Mouse (Mus musculus) cerebellum, adult 8-10 months (tissue): ENCODE data around the gene Pxmp4.

Experiments
- DNase-seq: peaks from one replicate; pipeline ENCODE4 v3.0.0; 2022

Pxmp4 gene

DNA sequence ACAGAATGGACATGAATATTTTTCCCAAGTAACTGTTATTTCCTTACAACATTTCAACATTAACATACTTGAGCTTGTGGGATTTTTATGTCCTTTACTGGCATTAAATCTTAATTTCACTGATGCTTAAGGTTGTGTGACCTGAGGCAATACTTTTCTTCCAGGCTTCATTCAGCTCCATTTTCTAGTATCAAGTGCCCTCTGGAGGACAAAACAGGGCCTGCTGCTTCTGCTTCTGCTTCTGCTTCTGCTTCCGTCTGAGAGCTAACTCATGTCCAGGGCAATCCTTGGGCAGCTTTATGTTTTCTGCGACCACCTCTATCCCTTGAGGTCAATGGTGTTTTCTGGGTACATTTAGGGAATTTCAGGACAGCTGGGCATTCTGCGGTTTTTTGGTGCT is 63.8 kb downstream of the Pxmp4 start:
- DNase-seq, result no peak

DNA sequence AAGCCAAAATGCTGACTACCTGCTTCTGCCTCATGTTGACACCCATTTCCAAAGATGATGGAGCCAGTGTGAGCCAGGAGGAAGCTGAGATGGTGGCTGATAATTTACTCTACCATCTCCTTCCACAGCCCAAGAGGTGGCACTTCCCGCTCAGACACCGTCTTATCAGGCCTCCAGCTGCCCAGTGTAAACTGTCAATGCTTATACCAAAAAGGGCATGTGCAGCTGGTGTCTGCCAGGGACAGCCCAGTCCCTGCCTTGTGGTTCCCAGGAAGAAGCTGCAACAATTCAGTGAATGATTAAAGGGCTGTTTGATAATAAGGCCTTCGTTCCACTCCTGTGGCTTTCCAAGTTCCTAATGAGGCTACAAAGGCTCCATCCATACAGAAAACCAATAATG is 64.8 kb downstream of the Pxmp4 start:
- DNase-seq, result no peak

DNA sequence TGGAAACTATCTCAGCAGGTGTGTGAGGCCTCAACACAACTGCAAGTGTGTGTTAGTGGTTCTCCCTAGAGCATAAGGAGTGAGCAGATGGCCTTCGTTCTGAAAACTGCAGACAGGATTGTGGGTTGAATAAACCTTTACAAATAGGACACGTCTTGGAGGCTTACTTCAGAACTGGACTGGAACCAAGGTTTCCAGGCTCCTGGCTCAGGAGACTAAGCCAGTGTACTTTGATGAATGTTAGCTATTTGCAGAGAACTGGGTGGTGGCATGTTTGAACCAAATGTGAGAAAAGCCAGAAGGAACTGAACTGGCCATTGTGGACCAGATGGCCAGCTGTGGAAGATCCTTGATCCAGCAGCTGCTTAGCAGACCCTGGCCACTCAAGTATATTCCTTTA is 65.2 kb downstream of the Pxmp4 start:
- DNase-seq, result no peak
